Mouse (Mus musculus): ENCODE measurements at regions not wholly inside any gene's neighbourhood (a gene's known extent, or its start where the extent isn't known, plus 50 kb on each side); places are given as distances from the start of the nearest gene placed in this dataset.

GRCm38 (mm10) chr16:92992876-92993275 is 166.9 kb upstream of the Runx1 start:
- TF ChIP-seq POLR2A (IDR thresholded peaks at IDR 0.05; ENCODE audit: insufficient read depth, low read length) (no peak), CTCF (IDR thresholded peaks at IDR 0.05; ENCODE audit: low read depth, low read length) (no peak), EP300 (IDR thresholded peaks at IDR 0.05; ENCODE audit: insufficient read depth, low read depth, low read length) (no peak)
